Mouse (Mus musculus) lung, embryonic 15.5 days (tissue): Measurements from ENCODE around the gene Mad1l1. TPM values are rescaled to one million over a fixed set of nuclear protein-coding genes. Genes with fewer than 3 reads are reported as not detected.

Source experiments
- ATAC-seq: fragments of 200-750 bp; cut with Nextera tagmentation; 2 replicates; pipeline ENCODE4 v1.8.0; 2017; ENCODE audit warnings: moderate number of reproducible peaks, borderline replicate concordance; ENCODE audit not compliant: low FRiP score, low TSS enrichment; ENCODE audit errors: extremely low read depth
- H3K27ac ChIP-seq: fragments of 300-500 bp; sonication (generic); 2 replicates; pipeline ENCODE4 v1.5.1; 2015; ENCODE audit warnings: moderate library complexity, mild to moderate bottlenecking, inconsistent platforms
- H3K27me3 ChIP-seq: fragments of 300-500 bp; sonication (generic); 2 replicates; pipeline ENCODE4 v1.6.1; 2015; ENCODE audit warnings: inconsistent platforms
- H3K36me3 ChIP-seq: fragments of 300-500 bp; sonication (generic); 2 replicates; pipeline ENCODE4 v1.6.1; 2015; ENCODE audit warnings: inconsistent platforms
- H3K4me1 ChIP-seq: fragments of 300-500 bp; sonication (generic); 2 replicates; pipeline ENCODE4 v1.6.1; 2015; ENCODE audit warnings: inconsistent platforms
- H3K4me2 ChIP-seq: fragments of 300-500 bp; sonication (generic); 2 replicates; pipeline ENCODE4 v1.6.1; 2015; ENCODE audit warnings: inconsistent platforms, mild to moderate bottlenecking, moderate library complexity
- H3K4me3 ChIP-seq: fragments of 300-500 bp; sonication (generic); 2 replicates; pipeline ENCODE4 v1.5.1; 2015; ENCODE audit warnings: mild to moderate bottlenecking, inconsistent platforms
- H3K9ac ChIP-seq: fragments of 300-500 bp; sonication (generic); 2 replicates; pipeline ENCODE4 v1.6.1; 2015; ENCODE audit warnings: inconsistent platforms
- H3K9me3 ChIP-seq: fragments of 300-500 bp; sonication (generic); 2 replicates; pipeline ENCODE4 v1.6.1; 2016; ENCODE audit warnings: inconsistent platforms
- WGBS: fragments of 180-500 bp; shearing (Covaris S2); methylation state at CpG from one replicate; pipeline ENCODE4 v1.1.7; 2015; 5-methylcytosine and 5-hydroxymethylcytosine counted together
- polyA plus RNA-seq: library from polyadenylated mRNA; unstranded; fragments of >200 nt; fragmentation: Nextera tagmentation; extraction: Ambion mirVana; gene quantifications from 2 replicates; pipeline ENCODE4 v1.2.1, GENCODE M21; 2015

Gene Mad1l1
- polyA plus RNA-seq, 1 experiment from 2014 or later: 61.3 TPM

- Histone ChIP-seq H3K27ac (no peak overlapping the region), H3K4me2 (no peak overlapping the region), H3K9me3 (no peaks in the 10 kb centered on the region), H3K9ac (no peak overlapping the region), H3K27me3 (no peaks in the 10 kb centered on the region), H3K4me3 (no peak overlapping the region), H3K36me3 (0 out of 2 replicates have a peak, but pooled peaks cover 4% of the 10 kb centered on the region), H3K4me1 (no peaks in the 10 kb centered on the region)
- ATAC-seq: no peak
- 88% methylated on average over 5 of the region's 5 CpGs for WGBS
Measured at GRCm38 (mm10) chr5:140257439-140257838, 63.9 kb downstream of the Mad1l1 start.

- no peak overlapping the region for H3K4me3 ChIP-seq
- 78% methylated on average over 10 of the region's 10 CpGs for WGBS
- H3K36me3 ChIP-seq: 0 out of 2 replicates have a peak, but pooled peaks cover 4% of the 10 kb centered on the region
- H3K27me3 ChIP-seq: no peaks in the 10 kb centered on the region
- no peaks in the 10 kb centered on the region for H3K4me1 ChIP-seq
- H3K9me3 ChIP-seq: no peaks in the 10 kb centered on the region
- H3K4me2 ChIP-seq: no peak overlapping the region
- ATAC-seq: no peak
- H3K27ac ChIP-seq: no peak overlapping the region
- H3K9ac ChIP-seq: no peak overlapping the region
Measured at GRCm38 (mm10) chr5:140256685-140257084, 64.7 kb downstream of the Mad1l1 start.

- H3K9me3 ChIP-seq: no peaks in the 10 kb centered on the region
- H3K9ac ChIP-seq: no peak overlapping the region
- WGBS: 72% methylated on average over 5 of the region's 5 CpGs
- H3K27me3 ChIP-seq: no peaks in the 10 kb centered on the region
- H3K4me2 ChIP-seq: no peak overlapping the region
- H3K36me3 ChIP-seq: 0 out of 2 replicates have a peak, but pooled peaks cover 4% of the 10 kb centered on the region
- ATAC-seq: no peak
- no peak overlapping the region for H3K27ac ChIP-seq
- H3K4me1 ChIP-seq: no peaks in the 10 kb centered on the region
- H3K4me3 ChIP-seq: no peak overlapping the region
Measured at GRCm38 (mm10) chr5:140255265-140255664, 66.1 kb downstream of the Mad1l1 start.

GRCm38 (mm10) chr5:140254656-140255055, 66.7 kb downstream of the Mad1l1 start:
- no peak overlapping the region for H3K9ac ChIP-seq
- no peak overlapping the region for H3K27ac ChIP-seq
- no peaks in the 10 kb centered on the region for H3K9me3 ChIP-seq
- no peak overlapping the region for H3K4me3 ChIP-seq
- no peak for ATAC-seq
- 0 out of 2 replicates have a peak, but pooled peaks cover 4% of the 10 kb centered on the region for H3K36me3 ChIP-seq
- no peak overlapping the region for H3K4me2 ChIP-seq
- H3K4me1 ChIP-seq: no peaks in the 10 kb centered on the region
- 90% methylated on average over 1 of the region's 1 CpGs for WGBS
- no peaks in the 10 kb centered on the region for H3K27me3 ChIP-seq

- Histone ChIP-seq H3K9ac (no peak overlapping the region), H3K4me2 (no peak overlapping the region), H3K36me3 (no peaks in the 10 kb centered on the region), H3K9me3 (no peaks in the 10 kb centered on the region), H3K27ac (no peak overlapping the region), H3K27me3 (no peaks in the 10 kb centered on the region), H3K4me1 (no peaks in the 10 kb centered on the region), H3K4me3 (no peak overlapping the region)
- no peak for ATAC-seq
- WGBS: 81% methylated on average over 2 of the region's 2 CpGs
Measured at GRCm38 (mm10) chr5:140251989-140252388, 69.4 kb downstream of the Mad1l1 start.

- ATAC-seq: no peak
- Histone ChIP-seq H3K27ac (no peak overlapping the region), H3K9me3 (no peaks in the 10 kb centered on the region), H3K36me3 (no peaks in the 10 kb centered on the region), H3K4me2 (no peak overlapping the region), H3K9ac (no peak overlapping the region), H3K27me3 (no peaks in the 10 kb centered on the region), H3K4me1 (no peaks in the 10 kb centered on the region), H3K4me3 (no peak overlapping the region)
- 84% methylated on average over 3 of the region's 3 CpGs for WGBS
Measured at GRCm38 (mm10) chr5:140250370-140250769, 71.0 kb downstream of the Mad1l1 start.

GRCm38 (mm10) chr5:140249359-140250062, 71.8 kb downstream of the Mad1l1 start:
- Histone ChIP-seq H3K9me3 (no peaks in the 10 kb centered on the region), H3K36me3 (no peaks in the 10 kb centered on the region), H3K4me2 (no peak overlapping the region), H3K4me1 (no peaks in the 10 kb centered on the region), H3K4me3 (no peak overlapping the region), H3K27me3 (no peaks in the 10 kb centered on the region), H3K27ac (no peak overlapping the region), H3K9ac (no peak overlapping the region)
- ATAC-seq: no peak
- 80% methylated on average over 6 of the region's 6 CpGs for WGBS

GRCm38 (mm10) chr5:140248101-140248500, 73.3 kb downstream of the Mad1l1 start:
- Histone ChIP-seq H3K36me3 (no peaks in the 10 kb centered on the region), H3K4me3 (no peak overlapping the region), H3K9ac (no peak overlapping the region), H3K27ac (no peak overlapping the region), H3K4me2 (no peak overlapping the region), H3K9me3 (no peaks in the 10 kb centered on the region), H3K27me3 (no peaks in the 10 kb centered on the region), H3K4me1 (no peaks in the 10 kb centered on the region)
- 71% methylated on average over 2 of the region's 2 CpGs for WGBS
- no peak for ATAC-seq

GRCm38 (mm10) chr5:140240235-140240634, 81.1 kb downstream of the Mad1l1 start:
- Histone ChIP-seq H3K4me1 (no peaks in the 10 kb centered on the region), H3K27me3 (no peaks in the 10 kb centered on the region), H3K9me3 (no peaks in the 10 kb centered on the region), H3K4me2 (no peak overlapping the region), H3K4me3 (no peak overlapping the region), H3K9ac (no peak overlapping the region), H3K36me3 (no peaks in the 10 kb centered on the region), H3K27ac (no peak overlapping the region)
- ATAC-seq: no peak
- WGBS: 84% methylated on average over 3 of the region's 3 CpGs

GRCm38 (mm10) chr5:140238880-140239279, 82.5 kb downstream of the Mad1l1 start:
- H3K27me3 ChIP-seq: no peaks in the 10 kb centered on the region
- no peaks in the 10 kb centered on the region for H3K36me3 ChIP-seq
- no peak overlapping the region for H3K9ac ChIP-seq
- no peak overlapping the region for H3K4me3 ChIP-seq
- 67% methylated on average over 3 of the region's 3 CpGs for WGBS
- no peaks in the 10 kb centered on the region for H3K4me1 ChIP-seq
- ATAC-seq: no peak
- no peak overlapping the region for H3K4me2 ChIP-seq
- H3K9me3 ChIP-seq: no peaks in the 10 kb centered on the region
- H3K27ac ChIP-seq: no peak overlapping the region

- Histone ChIP-seq H3K27me3 (no peaks in the 10 kb centered on the region), H3K27ac (no peak overlapping the region), H3K4me2 (no peak overlapping the region), H3K9ac (no peak overlapping the region), H3K9me3 (no peaks in the 10 kb centered on the region), H3K4me1 (no peaks in the 10 kb centered on the region), H3K4me3 (no peak overlapping the region), H3K36me3 (no peaks in the 10 kb centered on the region)
- ATAC-seq: no peak
- 68% methylated on average over 6 of the region's 6 CpGs for WGBS
Measured at GRCm38 (mm10) chr5:140230818-140231217, 90.5 kb downstream of the Mad1l1 start.

GRCm38 (mm10) chr5:140228306-140228705, 93.0 kb downstream of the Mad1l1 start:
- no peak overlapping the region for H3K27ac ChIP-seq
- H3K9me3 ChIP-seq: no peaks in the 10 kb centered on the region
- H3K9ac ChIP-seq: no peak overlapping the region
- ATAC-seq: no peak
- H3K4me3 ChIP-seq: no peak overlapping the region
- no peaks in the 10 kb centered on the region for H3K27me3 ChIP-seq
- H3K36me3 ChIP-seq: no peaks in the 10 kb centered on the region
- H3K4me2 ChIP-seq: no peak overlapping the region
- H3K4me1 ChIP-seq: no peaks in the 10 kb centered on the region
- 82% methylated on average over 3 of the region's 3 CpGs for WGBS
